Mouse (Mus musculus) limb, embryonic 15.5 days (tissue): Measurements from ENCODE around the gene Olfr464. TPM values are rescaled to one million over a fixed set of nuclear protein-coding genes. Genes with fewer than 3 reads are reported as not detected.
"Not testable (repeated sequence)": the region's sequence is repeated elsewhere in the genome, so short reads cannot be mapped to it uniquely, and the experiment has no call there.

Experiments
- ATAC-seq: fragments of 200-750 bp; cut with Nextera tagmentation; 2 replicates; pipeline ENCODE4 v1.8.0; 2017; ENCODE audit warnings: low read depth, moderate TSS enrichment; ENCODE audit not compliant: insufficient number of reproducible peaks, low FRiP score, low TSS enrichment
- H3K27ac ChIP-seq: fragments of 300-500 bp; sonication (generic); 2 replicates; pipeline ENCODE4 v1.5.1; 2015; ENCODE audit warnings: moderate library complexity, mild to moderate bottlenecking, inconsistent platforms
- H3K27me3 ChIP-seq: fragments of 300-500 bp; sonication (generic); 2 replicates; pipeline ENCODE4 v1.6.1; 2015; ENCODE audit warnings: inconsistent platforms
- H3K36me3 ChIP-seq: fragments of 300-500 bp; sonication (generic); 2 replicates; pipeline ENCODE4 v1.6.1; 2015; ENCODE audit warnings: inconsistent platforms
- H3K4me1 ChIP-seq: fragments of 300-500 bp; sonication (generic); 2 replicates; pipeline ENCODE4 v1.6.1; 2015; ENCODE audit warnings: inconsistent platforms
- H3K4me2 ChIP-seq: fragments of 300-500 bp; sonication (generic); 2 replicates; pipeline ENCODE4 v1.6.1; 2015; ENCODE audit warnings: mild to moderate bottlenecking, inconsistent platforms
- H3K4me3 ChIP-seq: fragments of 300-500 bp; sonication (generic); 2 replicates; pipeline ENCODE4 v1.5.1; 2015; ENCODE audit warnings: mild to moderate bottlenecking, inconsistent platforms
- H3K9ac ChIP-seq: fragments of 300-500 bp; sonication (generic); 2 replicates; pipeline ENCODE4 v1.6.1; 2015; ENCODE audit warnings: inconsistent platforms
- H3K9me3 ChIP-seq: fragments of 300-500 bp; sonication (generic); 2 replicates; pipeline ENCODE4 v1.6.1; 2016; ENCODE audit warnings: inconsistent platforms
- WGBS: fragments of 180-500 bp; shearing (Covaris S2); methylation state at CpG from one replicate; pipeline ENCODE4 v1.1.7; 2015; 5-methylcytosine and 5-hydroxymethylcytosine counted together
- polyA plus RNA-seq: library from polyadenylated mRNA; unstranded; fragments of >200 nt; fragmentation: Nextera tagmentation; extraction: Ambion mirVana; gene quantifications from 2 replicates; pipeline ENCODE4 v1.2.1, GENCODE M21; 2015

The Olfr464 gene
- polyA plus RNA-seq, 1 experiment from 2014 or later, result not detected

DNA sequence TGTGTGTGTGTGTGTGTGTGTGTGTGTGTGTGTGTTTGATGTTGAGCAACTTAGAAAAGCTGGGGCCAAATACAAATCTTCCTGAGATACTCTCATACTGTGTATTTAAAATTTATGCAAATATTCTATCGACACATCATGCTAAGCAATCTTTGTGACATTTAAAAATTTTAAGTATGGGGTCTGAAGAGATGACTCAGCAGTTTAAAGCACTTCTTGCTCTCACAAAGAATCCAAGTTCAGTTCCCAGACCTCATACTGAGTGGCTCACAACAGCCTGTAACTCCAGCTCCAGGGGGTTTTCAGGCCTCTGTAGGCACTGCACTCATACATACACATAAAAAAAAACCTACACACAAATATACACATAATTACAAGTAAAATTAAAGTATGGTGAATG, 4.8 kb downstream of the Olfr464 start:
- Histone ChIP-seq H3K9ac (no peak overlapping the region), H3K4me3 (no peak overlapping the region), H3K9me3 (no peaks in the 10 kb centered on the region), H3K4me2 (no peak overlapping the region), H3K4me1 (no peaks in the 10 kb centered on the region), H3K27me3 (no peaks in the 10 kb centered on the region), H3K27ac (no peak overlapping the region), H3K36me3 (no peaks in the 10 kb centered on the region)
- 77% methylated on average over 1 of the region's 1 CpGs for WGBS
- no peak for ATAC-seq

DNA sequence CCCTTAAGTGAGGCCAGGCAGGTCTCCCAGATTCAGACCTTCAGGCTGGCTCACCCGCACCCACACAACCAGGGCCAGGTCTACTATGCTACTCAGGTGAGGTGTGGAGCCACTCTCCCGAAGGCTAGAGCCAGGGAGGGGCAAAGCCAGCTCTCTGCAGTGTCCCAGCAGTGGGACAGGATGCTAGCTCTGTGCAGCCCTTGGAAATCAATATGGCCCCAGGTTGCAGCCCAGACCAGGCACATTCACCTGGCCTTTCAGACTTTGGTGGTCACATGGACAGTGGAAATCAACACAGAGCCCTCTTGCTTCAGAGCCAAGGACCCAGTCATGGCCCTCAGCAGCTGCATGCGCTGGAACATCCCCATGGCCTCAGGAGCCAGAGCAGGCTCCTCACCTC, 16.4 kb downstream of the Olfr464 start:
- no peak overlapping the region for H3K9ac ChIP-seq
- H3K9me3 ChIP-seq, result no peaks in the 10 kb centered on the region; the same call in 1 of the 2 replicates
- no peak overlapping the region for H3K4me2 ChIP-seq
- no peaks in the 10 kb centered on the region for H3K36me3 ChIP-seq
- no peak for ATAC-seq
- H3K27ac ChIP-seq, result no peak overlapping the region
- H3K27me3 ChIP-seq, result no peaks in the 10 kb centered on the region
- H3K4me1 ChIP-seq, result no peaks in the 10 kb centered on the region
- WGBS, result 78% methylated on average over 3 of the region's 3 CpGs
- no peak overlapping the region for H3K4me3 ChIP-seq

DNA sequence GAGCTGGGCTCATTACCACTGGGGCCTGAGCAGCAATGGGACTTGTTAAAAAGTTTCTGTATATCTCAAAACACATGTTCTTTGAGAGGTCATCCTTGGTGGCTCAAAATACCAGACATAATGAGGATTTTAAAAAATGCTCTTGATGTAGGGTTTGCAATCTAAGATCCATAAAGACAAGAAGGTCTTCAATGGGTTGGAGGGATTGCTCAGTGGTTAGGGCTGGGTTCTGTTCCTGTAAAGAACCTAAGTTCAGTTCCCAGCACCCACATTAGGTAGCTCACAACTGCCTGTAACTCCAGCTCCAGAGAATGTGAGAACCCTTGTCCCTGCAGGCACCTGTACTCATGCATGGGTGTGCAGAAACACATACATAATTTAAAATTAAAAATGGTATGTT, 23.5 kb downstream of the Olfr464 start, which contains the start of gene Olfr463:
Gene Olfr463, minus strand, starts transcription at position 101 of the 400 bp plus-strand sequence.
- no peaks in the 10 kb centered on the region; the same call in 1 of the 2 replicates for H3K9me3 ChIP-seq
- no peaks in the 10 kb centered on the region for H3K36me3 ChIP-seq
- no peak within 1 kb of the TSS for H3K9ac ChIP-seq
- no peak within 1 kb of the TSS for H3K4me3 ChIP-seq
- H3K27ac ChIP-seq, result no peak within 1 kb of the TSS
- ATAC-seq, result no peak
- no peaks in the 10 kb centered on the region for H3K4me1 ChIP-seq
- H3K27me3 ChIP-seq, result peaks cover 3% of the 10 kb centered on the region; the same call in 1 of the 2 replicates
- H3K4me2 ChIP-seq, result no peak within 1 kb of the TSS

DNA sequence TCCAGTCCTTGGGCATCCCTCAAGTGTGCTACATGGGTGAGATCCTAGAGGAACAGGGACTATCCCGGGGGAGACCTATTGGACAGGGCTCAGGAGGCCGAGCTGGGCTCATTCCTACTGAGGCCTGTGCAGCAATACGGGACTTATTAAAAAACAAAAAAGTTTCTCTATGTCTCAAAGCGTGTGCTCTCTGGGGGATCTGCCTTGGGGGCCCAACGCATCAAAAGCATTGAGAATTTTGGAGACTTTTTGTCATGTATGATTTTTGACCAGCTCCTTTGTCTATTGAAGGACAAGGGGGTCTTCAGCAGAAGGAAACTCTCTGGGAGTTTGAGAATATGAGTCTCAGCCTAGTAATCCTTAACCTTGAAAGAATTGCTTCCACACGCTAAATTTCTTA, 28.6 kb downstream of the Olfr464 start, which contains the start of gene Olfr462:
Gene Olfr462, minus strand, starts transcription at position 101 of the 400 bp plus-strand sequence.
- Histone ChIP-seq H3K27ac (no peak within 1 kb of the TSS), H3K9ac (no peak within 1 kb of the TSS), H3K27me3 (no peaks in the 10 kb centered on the region), H3K36me3 (no peaks in the 10 kb centered on the region), H3K4me3 (no peak within 1 kb of the TSS), H3K4me1 (no peaks in the 10 kb centered on the region), H3K4me2 (no peak within 1 kb of the TSS), H3K9me3 (no peaks in the 10 kb centered on the region)
- no peak for ATAC-seq
- WGBS, result 84% methylated on average over 6 of the region's 6 CpGs

DNA sequence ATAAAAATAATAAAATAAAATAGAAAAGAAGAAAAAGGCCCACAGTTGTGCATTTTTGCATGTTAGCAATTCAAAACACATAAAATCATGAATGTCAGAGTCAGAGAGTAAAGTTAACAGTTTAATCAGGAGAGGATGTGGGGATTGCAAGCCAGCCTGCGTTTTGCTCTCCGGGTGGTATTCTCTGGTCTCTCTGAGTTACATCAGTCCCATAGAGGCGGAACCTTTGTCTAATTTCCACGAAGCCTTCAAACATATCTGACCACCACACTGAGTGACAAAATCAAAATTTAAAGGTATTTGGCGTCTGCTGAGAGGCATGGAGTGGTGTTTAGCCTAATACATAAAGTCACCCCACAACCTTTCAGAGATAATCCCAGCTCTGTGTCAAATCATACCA, 35.9 kb downstream of the Olfr464 start:
- Histone ChIP-seq H3K4me2 (no peak overlapping the region), H3K4me1 (peaks cover 4% of the 10 kb centered on the region; the same call in 1 of the 2 replicates), H3K4me3 (no peak overlapping the region), H3K9me3 (no peaks in the 10 kb centered on the region), H3K27ac (no peak overlapping the region), H3K9ac (no peak overlapping the region), H3K36me3 (no peaks in the 10 kb centered on the region), H3K27me3 (no peaks in the 10 kb centered on the region)
- WGBS, result 73% methylated on average over 5 of the region's 5 CpGs
- no peak for ATAC-seq

DNA sequence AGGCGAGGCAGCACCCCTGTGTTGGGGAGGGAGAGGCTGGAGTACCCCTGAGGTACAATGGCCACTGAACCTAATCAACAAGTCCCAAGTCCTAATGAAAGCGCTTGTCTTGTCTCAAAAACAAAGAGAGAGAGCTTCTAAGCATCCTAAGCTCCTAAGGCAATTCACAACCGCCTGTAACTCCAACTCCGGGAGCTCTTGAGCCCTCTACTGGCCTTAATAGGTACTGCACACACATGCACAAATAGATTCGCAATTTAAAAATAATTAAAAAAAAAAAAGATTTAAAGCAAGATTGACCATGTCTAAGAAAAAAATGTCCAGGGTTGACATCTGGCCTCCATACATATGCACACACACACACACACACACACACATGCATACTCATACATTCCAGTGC, 37.3 kb downstream of the Olfr464 start:
- Histone ChIP-seq H3K9ac (no peak overlapping the region), H3K4me3 (no peak overlapping the region), H3K4me2 (no peak overlapping the region), H3K9me3 (no peaks in the 10 kb centered on the region), H3K27me3 (no peaks in the 10 kb centered on the region), H3K4me1 (peaks cover 9% of the 10 kb centered on the region; the same call in 1 of the 2 replicates), H3K27ac (no peak overlapping the region), H3K36me3 (no peaks in the 10 kb centered on the region)
- no peak for ATAC-seq
- 40% methylated on average over 5 of the region's 5 CpGs for WGBS

DNA sequence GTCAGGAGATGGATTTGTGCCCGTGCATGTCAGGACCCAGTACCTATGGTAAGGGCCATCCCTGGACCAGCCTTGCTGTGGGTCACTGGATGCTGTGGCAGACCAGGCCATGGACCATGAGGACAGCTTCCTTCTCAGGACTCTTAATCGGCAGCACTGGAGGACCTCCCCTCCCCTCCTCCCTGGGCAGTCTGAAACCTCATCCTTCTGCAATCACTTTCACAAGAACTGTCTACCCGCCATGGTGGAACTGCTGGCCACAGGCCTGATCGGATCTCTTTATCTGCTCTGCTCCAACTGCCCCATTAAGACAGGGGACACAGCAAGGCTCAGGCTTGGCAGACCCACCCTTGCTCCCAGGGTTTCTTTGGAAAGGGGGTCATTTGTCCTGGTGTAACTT, 39.1 kb downstream of the Olfr464 start:
- ATAC-seq, result no peak
- 80% methylated on average over 4 of the region's 4 CpGs for WGBS
- Histone ChIP-seq H3K27me3 (no peaks in the 10 kb centered on the region), H3K4me2 (no peak overlapping the region), H3K4me1 (peaks cover 9% of the 10 kb centered on the region; the same call in 1 of the 2 replicates), H3K27ac (no peak overlapping the region), H3K4me3 (no peak overlapping the region), H3K9ac (no peak overlapping the region), H3K9me3 (no peaks in the 10 kb centered on the region), H3K36me3 (no peaks in the 10 kb centered on the region)

DNA sequence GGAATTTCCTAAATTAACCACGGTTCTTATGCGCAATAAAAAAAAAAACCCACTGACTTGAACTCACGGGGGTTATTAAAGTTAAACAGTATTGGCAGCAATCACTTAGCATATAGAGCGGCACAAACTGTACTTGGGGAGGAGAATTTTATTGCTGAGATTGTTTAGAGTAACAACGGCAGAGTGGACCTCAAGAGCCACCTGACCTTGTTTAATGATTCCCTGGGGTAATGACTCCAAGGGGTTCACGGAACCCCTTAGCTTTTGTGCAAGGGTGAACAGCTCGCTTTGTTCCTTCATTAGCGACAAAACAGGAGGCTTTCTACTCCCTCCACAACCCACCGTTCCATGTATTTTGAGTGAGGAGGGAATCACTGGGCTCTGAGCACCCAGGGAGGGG, 40.9 kb downstream of the Olfr464 start:
- Histone ChIP-seq H3K9me3 (no peaks in the 10 kb centered on the region), H3K9ac (no peak overlapping the region), H3K4me2 (no peak overlapping the region), H3K27ac (no peak overlapping the region), H3K27me3 (no peaks in the 10 kb centered on the region), H3K4me1 (peaks cover 9% of the 10 kb centered on the region; the same call in 1 of the 2 replicates), H3K36me3 (no peaks in the 10 kb centered on the region), H3K4me3 (no peak overlapping the region)
- ATAC-seq, result no peak
- WGBS, result 35% methylated on average over 9 of the region's 9 CpGs

DNA sequence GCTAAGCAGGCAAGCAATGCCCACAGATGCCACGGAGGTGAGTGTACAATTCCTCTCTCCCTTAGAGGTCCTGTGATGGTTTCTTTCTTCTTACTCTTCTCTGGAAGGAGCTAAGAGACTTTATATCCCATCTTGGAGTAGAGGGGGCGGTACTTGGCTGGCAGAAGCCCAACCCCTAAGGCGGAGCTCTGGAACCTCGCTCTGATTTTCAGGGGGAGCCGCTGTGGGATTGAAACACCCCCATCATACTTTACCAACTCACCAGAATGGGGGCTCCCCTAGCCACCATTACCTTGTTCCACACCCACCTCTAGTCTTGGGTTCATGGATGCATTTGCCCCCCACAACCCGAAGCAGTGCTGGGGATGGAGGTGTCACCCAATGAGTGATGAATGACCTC, 45.3 kb downstream of the Olfr464 start, which contains the start of gene Epx:
Gene Epx, minus strand, starts transcription at position 101 of the 400 bp plus-strand sequence.
- no peak within 1 kb of the TSS for H3K4me2 ChIP-seq
- H3K9ac ChIP-seq, result no peak within 1 kb of the TSS
- no peaks in the 10 kb centered on the region for H3K36me3 ChIP-seq
- no peak for ATAC-seq
- H3K4me1 ChIP-seq, result peaks cover 9% of the 10 kb centered on the region; the same call in 1 of the 2 replicates
- WGBS, result 79% methylated on average over 6 of the region's 6 CpGs
- no peaks in the 10 kb centered on the region for H3K9me3 ChIP-seq
- H3K4me3 ChIP-seq, result no peak within 1 kb of the TSS
- no peak within 1 kb of the TSS for H3K27ac ChIP-seq
- H3K27me3 ChIP-seq, result no peaks in the 10 kb centered on the region

DNA sequence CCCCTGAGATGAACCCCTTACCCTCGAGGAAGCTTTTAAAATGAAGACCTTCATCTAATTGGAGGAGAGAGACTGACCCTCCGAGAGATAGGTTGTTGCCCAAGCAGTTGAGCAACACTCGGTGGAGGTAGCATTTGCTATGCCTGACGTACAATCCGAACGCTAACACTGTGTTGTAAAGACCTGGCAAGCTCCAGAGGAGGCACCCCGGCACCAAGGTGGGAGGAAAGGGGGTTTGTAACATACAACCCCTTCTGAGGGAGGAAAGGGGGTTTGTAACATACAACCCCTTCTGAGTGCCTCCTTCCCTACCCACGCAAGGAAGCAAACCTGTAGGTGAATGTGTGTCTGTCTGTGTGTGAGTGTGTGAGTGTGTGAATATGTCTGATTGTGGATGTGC, 49.0 kb downstream of the Olfr464 start:
- no peaks in the 10 kb centered on the region for H3K36me3 ChIP-seq
- H3K27ac ChIP-seq, result no peak overlapping the region
- ATAC-seq, result no peak
- H3K4me1 ChIP-seq, result no peaks in the 10 kb centered on the region; the same call in 1 of the 2 replicates
- 26% methylated on average over 8 of the region's 8 CpGs for WGBS
- H3K4me3 ChIP-seq, result no peak overlapping the region
- no peak overlapping the region for H3K9ac ChIP-seq
- no peaks in the 10 kb centered on the region for H3K27me3 ChIP-seq
- no peaks in the 10 kb centered on the region for H3K9me3 ChIP-seq
- H3K4me2 ChIP-seq, result no peak overlapping the region

DNA sequence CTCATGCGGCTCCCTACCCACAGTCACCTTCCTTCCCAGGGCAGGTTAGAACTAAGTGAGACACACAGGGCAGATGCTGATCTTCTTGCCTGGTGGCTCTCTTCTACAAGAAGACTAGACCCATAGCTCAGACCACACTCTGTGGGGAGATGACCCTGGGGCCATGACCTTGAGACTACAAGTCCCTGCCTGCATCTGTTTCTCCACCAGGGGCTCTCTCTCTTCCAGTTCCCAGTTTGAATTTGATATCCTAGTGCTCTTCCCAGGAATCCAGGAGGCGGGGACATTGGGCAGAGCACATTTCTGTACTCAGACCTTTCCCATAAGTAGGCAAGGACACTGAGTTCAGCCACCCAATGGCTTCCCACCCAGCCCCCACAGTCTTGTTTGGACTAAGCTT, 50.7 kb downstream of the Olfr464 start:
- Histone ChIP-seq H3K4me2 (no peak overlapping the region), H3K9me3 (no peaks in the 10 kb centered on the region), H3K36me3 (no peaks in the 10 kb centered on the region), H3K9ac (no peak overlapping the region), H3K4me3 (no peak overlapping the region), H3K27ac (no peak overlapping the region), H3K27me3 (no peaks in the 10 kb centered on the region), H3K4me1 (no peaks in the 10 kb centered on the region; the same call in 1 of the 2 replicates)
- WGBS, result 78% methylated on average over 2 of the region's 2 CpGs
- no peak for ATAC-seq

DNA sequence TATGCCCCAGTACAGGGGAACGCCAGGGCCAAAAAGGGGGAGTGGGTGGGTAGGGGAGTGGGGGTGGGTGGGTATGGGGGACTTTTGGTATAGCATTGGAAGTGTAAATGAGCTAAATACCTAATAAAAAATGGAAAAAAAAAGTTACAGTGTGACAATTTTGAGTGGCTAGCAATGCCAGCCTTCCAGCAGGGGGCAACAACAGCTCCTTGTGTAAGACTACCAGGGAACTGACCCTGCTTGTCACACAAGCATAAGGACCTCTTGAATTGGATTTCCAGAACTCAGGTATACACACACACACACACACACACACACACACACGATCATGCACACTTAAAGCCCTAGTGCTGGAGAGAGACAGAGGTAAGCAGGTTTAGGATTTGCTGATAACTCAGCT, 53.9 kb downstream of the Olfr464 start:
- not testable (repeated sequence) for H3K4me3 ChIP-seq, H3K4me2 ChIP-seq, H3K4me1 ChIP-seq, H3K9ac ChIP-seq, ATAC-seq, H3K27me3 ChIP-seq, H3K27ac ChIP-seq, H3K9me3 ChIP-seq
- peaks cover 24% of the 10 kb centered on the region for H3K36me3 ChIP-seq
- 63% methylated on average over 1 of the region's 2 CpGs for WGBS
